Mouse (Mus musculus) hindbrain, embryonic 10.5 days (tissue): ENCODE data around the gene Abi3. TPM values are rescaled to one million over a fixed set of nuclear protein-coding genes. Genes with fewer than 3 reads are reported as not detected.
A peak's percentile ranks its signal among the peaks of the same experiment; 100 is the strongest.

Experiments used
- DNase-seq: peaks from one replicate; pipeline ENCODE4 v3.0.0-alpha.2; 2017; ENCODE audit warnings: low spot score
- H3K27ac ChIP-seq: fragments of 300-500 bp; sonication (generic); 2 replicates; pipeline ENCODE4 v1.5.1; 2016; ENCODE audit warnings: mild to moderate bottlenecking, moderate library complexity
- H3K27me3 ChIP-seq: fragments of 300-500 bp; sonication (generic); 2 replicates; pipeline ENCODE4 v1.6.1; 2016; ENCODE audit warnings: mild to moderate bottlenecking; ENCODE audit not compliant: poor library complexity, insufficient read depth, severe bottlenecking
- H3K36me3 ChIP-seq: fragments of 300-500 bp; sonication (generic); 2 replicates; pipeline ENCODE4 v1.6.1; 2016; ENCODE audit warnings: mild to moderate bottlenecking, moderate library complexity
- H3K4me1 ChIP-seq: fragments of 300-500 bp; sonication (generic); replicated peaks from 2 replicates; pipeline ENCODE4 v1.6.1; 2016; ENCODE audit warnings: mild to moderate bottlenecking
- H3K4me3 ChIP-seq: fragments of 300-500 bp; sonication (generic); 2 replicates; pipeline ENCODE4 v1.5.1; 2016; ENCODE audit warnings: mild to moderate bottlenecking, moderate library complexity
- H3K9me3 ChIP-seq: fragments of 300-500 bp; sonication (generic); 2 replicates; pipeline ENCODE4 v1.6.1; 2016; ENCODE audit warnings: mild to moderate bottlenecking, moderate library complexity
- WGBS: fragments of 180-500 bp; shearing (Covaris S2); methylation state at CpG from one replicate; pipeline ENCODE4 v1.1.7; 2016; 5-methylcytosine and 5-hydroxymethylcytosine counted together
- polyA plus RNA-seq: library from polyadenylated mRNA; unstranded; fragments of >200 nt; fragmentation: Nextera tagmentation; extraction: Ambion mirVana; gene quantifications from 2 replicates; pipeline ENCODE4 v1.2.1, GENCODE M21; 2016

Abi3 gene
- polyA plus RNA-seq, 1 experiment from 2014 or later: 4.4 TPM

- H3K27me3 ChIP-seq: peaks cover 94% of the 10 kb centered on the region
- DNase-seq: no peak
- H3K27ac ChIP-seq: no peak overlapping the region
- H3K36me3 ChIP-seq: no peaks in the 10 kb centered on the region
- no peaks in the 10 kb centered on the region for H3K9me3 ChIP-seq
- H3K4me1 ChIP-seq: peaks cover 64% of the 10 kb centered on the region
- H3K4me3 ChIP-seq: no peak overlapping the region
- 80% methylated on average over 11 of the region's 11 CpGs for WGBS
Measured at GRCm38 (mm10) chr11:95828181-95828964, 13.9 kb downstream of the Abi3 start.

- Histone ChIP-seq H3K27me3 (peaks cover 94% of the 10 kb centered on the region), H3K9me3 (no peaks in the 10 kb centered on the region), H3K4me1 (peaks cover 59% of the 10 kb centered on the region), H3K4me3 (no peak overlapping the region), H3K36me3 (no peaks in the 10 kb centered on the region), H3K27ac (no peak overlapping the region)
- peak; percentile 60 for DNase-seq
- 19% methylated on average over 3 of the region's 3 CpGs for WGBS
Measured at GRCm38 (mm10) chr11:95827464-95828085, 14.7 kb downstream of the Abi3 start.

DNA sequence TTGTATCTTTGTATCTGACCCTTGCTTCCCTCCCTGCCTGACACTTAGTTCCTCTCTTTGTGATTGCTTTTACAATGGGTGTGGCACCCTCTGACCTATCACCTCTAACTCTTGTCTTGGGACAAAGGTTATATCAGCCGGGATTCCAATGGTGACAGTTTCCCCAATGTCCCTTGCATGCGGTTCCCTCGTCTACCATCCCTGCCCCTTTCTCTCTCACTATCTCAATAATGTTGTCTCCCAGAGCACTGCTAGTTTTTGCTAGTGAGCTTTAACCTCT is 15.2 kb downstream of the Abi3 start:
- no peak for DNase-seq
- Histone ChIP-seq H3K27me3 (peaks cover 94% of the 10 kb centered on the region), H3K36me3 (no peaks in the 10 kb centered on the region), H3K27ac (no peak overlapping the region), H3K4me1 (peaks cover 54% of the 10 kb centered on the region), H3K4me3 (no peak overlapping the region), H3K9me3 (no peaks in the 10 kb centered on the region)
- 18% methylated on average over 3 of the region's 3 CpGs for WGBS

DNA sequence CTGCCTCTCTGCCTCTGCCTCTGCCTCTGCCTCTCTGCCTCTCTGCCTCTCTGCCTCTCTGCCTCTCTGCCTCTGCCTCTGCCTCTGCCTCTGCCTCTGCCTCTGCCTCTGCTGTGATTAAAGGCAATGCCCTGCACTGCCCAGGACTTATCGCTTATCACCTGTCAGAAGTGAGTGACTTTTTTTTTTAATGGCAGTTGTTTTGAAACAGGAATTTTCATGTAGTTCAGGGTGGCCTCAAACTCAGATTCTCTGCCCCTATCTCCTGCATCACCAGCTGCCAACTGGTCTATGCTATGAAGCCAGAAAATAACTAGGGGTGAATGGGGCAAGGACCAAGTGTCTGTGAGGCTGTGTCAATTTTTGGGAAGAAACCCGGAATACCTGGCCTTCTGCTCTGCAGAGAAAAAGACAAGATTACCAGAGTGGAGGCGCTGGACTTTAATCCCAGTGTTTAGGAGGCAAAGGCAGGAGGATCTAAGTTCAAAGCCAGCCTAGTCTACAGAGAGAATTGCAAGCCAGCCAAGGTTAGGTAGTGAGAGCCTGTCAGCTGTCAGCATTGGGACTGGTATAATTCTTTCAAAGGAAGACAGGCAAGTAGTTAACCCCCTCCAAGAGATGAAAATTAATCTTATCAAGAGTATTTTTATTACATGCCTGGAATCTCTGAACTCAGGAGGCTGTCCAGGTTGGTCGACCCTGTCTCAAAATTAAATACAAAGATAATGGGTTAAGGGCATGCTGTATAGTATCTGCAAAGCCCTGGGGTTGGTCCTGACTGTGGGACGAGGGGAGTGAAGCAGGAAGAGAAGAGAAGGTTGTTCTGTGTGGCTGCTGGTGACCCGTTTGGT is 15.7 kb downstream of the Abi3 start:
- peaks cover 49% of the 10 kb centered on the region for H3K4me1 ChIP-seq
- H3K4me3 ChIP-seq: no peak overlapping the region
- 53% methylated on average over 6 of the region's 6 CpGs for WGBS
- H3K27me3 ChIP-seq: peaks cover 94% of the 10 kb centered on the region
- no peak overlapping the region for H3K27ac ChIP-seq
- DNase-seq: no peak
- no peaks in the 10 kb centered on the region for H3K9me3 ChIP-seq
- no peaks in the 10 kb centered on the region for H3K36me3 ChIP-seq

DNA sequence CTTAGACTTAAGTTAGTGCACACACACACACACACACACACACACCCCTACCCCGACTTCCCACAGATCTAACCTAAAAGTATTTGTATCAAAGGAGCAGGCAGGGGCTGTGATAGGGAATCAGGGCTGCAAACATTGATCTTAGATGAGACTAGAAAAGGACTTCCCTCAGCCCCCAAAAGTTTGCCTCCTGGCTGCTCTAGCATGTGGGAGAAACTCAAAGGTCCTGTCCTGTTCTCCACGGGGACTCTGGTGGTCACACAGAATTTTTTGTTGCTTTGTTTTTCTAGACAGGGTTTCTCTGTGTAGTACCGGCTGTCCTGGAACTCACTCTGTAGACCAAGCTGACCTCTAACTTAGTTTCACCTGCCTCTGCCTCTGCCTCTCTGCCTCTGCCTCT is 16.7 kb downstream of the Abi3 start:
- Histone ChIP-seq H3K27me3 (peaks cover 91% of the 10 kb centered on the region), H3K4me1 (peaks cover 40% of the 10 kb centered on the region), H3K36me3 (no peaks in the 10 kb centered on the region), H3K4me3 (no peak overlapping the region), H3K9me3 (no peaks in the 10 kb centered on the region), H3K27ac (no peak overlapping the region)
- DNase-seq: no peak
- 54% methylated on average over 3 of the region's 3 CpGs for WGBS

GRCm38 (mm10) chr11:95824877-95825243 is 17.4 kb downstream of the Abi3 start:
- Histone ChIP-seq H3K4me3 (peak overlapping the region; percentile 84), H3K9me3 (no peaks in the 10 kb centered on the region), H3K36me3 (no peaks in the 10 kb centered on the region), H3K27ac (peak overlapping the region; percentile 89), H3K4me1 (peaks cover 32% of the 10 kb centered on the region), H3K27me3 (peaks cover 83% of the 10 kb centered on the region)
- DNase-seq: peak; percentile 26
- WGBS: 1% methylated on average over 11 of the region's 11 CpGs

GRCm38 (mm10) chr11:95824071-95824876 is 18.0 kb downstream of the Abi3 start, which contains the start of gene Phospho1:
TSS of gene Phospho1 (plus strand) at chr11:95824499.
- under 1% methylated on average over 78 of the region's 78 CpGs for WGBS
- Histone ChIP-seq H3K27me3 (peaks cover 78% of the 10 kb centered on the region), H3K36me3 (no peaks in the 10 kb centered on the region), H3K4me1 (peaks cover 29% of the 10 kb centered on the region), H3K27ac (peak within 1 kb of the TSS; percentile 89), H3K9me3 (no peaks in the 10 kb centered on the region), H3K4me3 (peak within 1 kb of the TSS; percentile 84)
- peak; percentile 92 for DNase-seq

- WGBS: 96% methylated on average over 4 of the region's 4 CpGs
Measured at GRCm38 (mm10) chr11:95822437-95822836, 19.8 kb downstream of the Abi3 start.

DNA sequence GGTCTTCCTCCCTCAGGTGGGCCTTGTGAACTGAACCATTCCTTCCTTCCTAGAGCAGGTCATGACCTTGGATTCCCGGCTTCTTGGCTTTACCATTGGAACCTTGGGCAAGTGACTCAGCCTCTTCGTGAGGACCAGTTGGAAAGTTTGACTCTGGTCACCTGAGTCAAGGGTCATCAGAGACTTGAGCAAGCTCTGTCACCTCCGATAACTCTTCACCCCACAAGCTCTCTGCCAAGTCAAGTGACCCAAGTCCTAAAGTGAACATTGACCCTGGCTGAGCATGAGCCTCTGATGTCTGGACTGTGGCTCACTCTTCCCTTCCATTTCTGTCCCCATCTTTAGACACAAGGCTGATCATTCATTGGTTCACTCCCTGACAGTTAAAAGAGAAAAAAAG is 20.8 kb downstream of the Abi3 start:
- Histone ChIP-seq H3K9me3 (no peaks in the 10 kb centered on the region), H3K27me3 (peaks cover 51% of the 10 kb centered on the region)
- 80% methylated on average over 3 of the region's 3 CpGs for WGBS

More at GRCm38 (mm10) chr11:95822437-95822836, 19.8 kb downstream of the Abi3 start:
- peaks cover 29% of the 10 kb centered on the region for H3K4me1 ChIP-seq
- H3K27me3 ChIP-seq: peaks cover 60% of the 10 kb centered on the region
- DNase-seq: no peak
- H3K4me3 ChIP-seq: no peak overlapping the region
- H3K9me3 ChIP-seq: no peaks in the 10 kb centered on the region
- no peaks in the 10 kb centered on the region for H3K36me3 ChIP-seq
- no peak overlapping the region for H3K27ac ChIP-seq

GRCm38 (mm10) chr11:95819138-95819537 is 23.1 kb downstream of the Abi3 start:
- DNase-seq: no peak
- Histone ChIP-seq H3K9me3 (no peaks in the 10 kb centered on the region), H3K36me3 (no peaks in the 10 kb centered on the region), H3K4me1 (peaks cover 11% of the 10 kb centered on the region; the same call in 1 of the 2 replicates), H3K4me3 (no peak overlapping the region), H3K27me3 (peaks cover 31% of the 10 kb centered on the region), H3K27ac (no peak overlapping the region)
- whole genome bisulfite sequencing: 91% methylated on average over 8 of the region's 8 CpGs

More for the DNA sequence above, 20.8 kb downstream of the Abi3 start:
- Histone ChIP-seq H3K36me3 (no peaks in the 10 kb centered on the region), H3K27ac (no peak overlapping the region), H3K4me1 (peaks cover 22% of the 10 kb centered on the region), H3K4me3 (no peak overlapping the region)
- DNase-seq: no peak

- Histone ChIP-seq H3K36me3 (no peaks in the 10 kb centered on the region), H3K27ac (no peak overlapping the region), H3K4me3 (no peak overlapping the region), H3K4me1 (peaks cover 14% of the 10 kb centered on the region), H3K27me3 (no peaks in the 10 kb centered on the region), H3K9me3 (no peaks in the 10 kb centered on the region)
- 84% methylated on average over 9 of the region's 9 CpGs for WGBS
- DNase-seq: no peak
Measured at GRCm38 (mm10) chr11:95815412-95815811, 26.9 kb downstream of the Abi3 start.

DNA sequence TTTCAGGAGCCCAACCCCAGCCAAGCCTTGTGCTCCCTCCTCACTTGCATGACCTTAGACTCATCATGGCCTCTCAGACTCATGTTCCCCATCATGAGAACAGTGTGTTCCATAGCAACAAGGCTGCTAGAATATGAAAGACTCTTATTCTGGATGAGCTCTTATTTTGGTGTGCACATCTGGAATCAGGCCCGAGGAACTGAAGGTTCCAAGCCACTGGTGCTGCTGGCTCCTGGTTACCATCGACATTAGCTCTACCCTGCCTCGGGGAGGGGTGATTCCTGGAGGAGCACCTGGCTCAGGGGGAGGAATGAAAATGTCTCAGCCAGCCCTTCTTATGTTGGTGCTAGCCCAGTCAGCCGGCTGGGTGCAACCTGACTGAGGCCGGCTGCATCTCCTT is 27.4 kb downstream of the Abi3 start:
- no peak for DNase-seq
- Histone ChIP-seq H3K4me3 (no peak overlapping the region), H3K27ac (no peak overlapping the region), H3K4me1 (peaks cover 19% of the 10 kb centered on the region), H3K27me3 (no peaks in the 10 kb centered on the region), H3K36me3 (no peaks in the 10 kb centered on the region), H3K9me3 (no peaks in the 10 kb centered on the region)
- 74% methylated on average over 5 of the region's 5 CpGs for WGBS
